Mouse (Mus musculus): ENCODE measurements at regions not wholly inside any gene's neighbourhood (a gene's known extent, or its start where the extent isn't known, plus 50 kb on each side); places are given as distances from the start of the nearest gene placed in this dataset.

GRCm38 (mm10) chr2:128273292-128273691, 147.5 kb downstream of the Bcl2l11 start:
- TF ChIP-seq CTCF (IDR thresholded peaks at IDR 0.05; ENCODE audit: low read depth) (no peak), EP300 (IDR thresholded peaks at IDR 0.05; ENCODE audit: low read depth) (no peak)

Measured in liver, embryonic 14.5 days (tissue).